Mouse (Mus musculus) bone marrow macrophage, adult 2 months (primary cell): ENCODE measurements around the gene Dzip1l.
"Not testable (repeated sequence)": the region's sequence is repeated elsewhere in the genome, so short reads cannot be mapped to it uniquely, and the experiment has no call there.

ENCODE experiments used
- CTCF ChIP-seq: IDR thresholded peaks from 2 replicates; pipeline ENCODE4 v1.5.1; 2012; ENCODE audit warnings: low read depth, mild to moderate bottlenecking, low read length, moderate library complexity
- POLR2A ChIP-seq: IDR thresholded peaks from 2 replicates; pipeline ENCODE4 v1.6.1; 2012; ENCODE audit warnings: mild to moderate bottlenecking, low read depth, low read length, borderline replicate concordance

DNA sequence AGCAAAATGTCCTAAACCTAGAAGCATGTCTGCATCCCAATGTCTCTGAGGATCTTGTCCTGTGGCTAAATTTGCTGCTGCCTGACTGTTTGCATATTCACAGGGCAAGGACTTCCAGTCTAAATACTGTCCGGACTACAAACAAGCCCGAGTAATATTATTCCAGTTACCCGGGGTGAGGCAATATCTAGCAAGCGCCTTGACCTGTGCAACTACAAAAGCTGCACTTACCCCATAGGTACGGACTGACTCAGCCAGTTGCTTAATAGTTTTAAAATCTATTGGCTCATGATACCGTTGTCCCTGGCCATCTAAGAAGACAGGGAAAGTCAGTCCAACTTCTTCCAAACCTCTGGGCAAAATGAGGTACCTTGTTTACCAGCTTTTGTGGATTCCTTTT lies 30.2 kb upstream of the Dzip1l start:
- not testable (repeated sequence) for TF ChIP-seq POLR2A, CTCF
